Mouse (Mus musculus) testis, postnatal 10 days (tissue): Measurements from ENCODE around the gene Spns2.
"Not testable (repeated sequence)": the region's sequence is repeated elsewhere in the genome, so short reads cannot be mapped to it uniquely, and the experiment has no call there.

Experiments
- DNase-seq: peaks from one replicate; pipeline ENCODE4 v3.0.0; 2021; ENCODE audit warnings: low spot score

Gene Spns2

GRCm38 (mm10) chr11:72473540-72473939 is 16.2 kb downstream of the Spns2 start:
- DNase-seq = no peak

- DNase-seq = no peak
Observed at GRCm38 (mm10) chr11:72471381-72471780, 18.3 kb downstream of the Spns2 start.

DNA sequence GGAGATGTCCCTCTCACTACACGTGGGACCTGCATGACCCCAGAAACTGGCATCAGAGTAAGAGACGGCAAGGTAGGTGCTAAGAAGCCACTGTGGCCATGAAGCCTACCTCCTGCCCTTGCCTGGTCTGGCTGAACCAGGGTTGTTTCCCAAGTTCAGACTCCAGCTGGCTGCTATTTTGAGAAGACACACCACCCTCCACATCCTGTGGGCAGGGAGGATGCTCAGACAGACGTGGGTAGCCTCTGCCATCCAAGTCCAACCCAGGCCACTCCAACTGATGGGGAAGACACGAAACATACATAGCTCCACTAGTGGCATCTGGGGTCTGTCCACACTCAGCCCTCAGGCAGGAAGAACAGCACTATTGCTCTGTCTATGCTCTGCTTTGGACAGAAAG is 19.7 kb downstream of the Spns2 start:
- no peak for DNase-seq

- peak; percentile 77 for DNase-seq
Observed at GRCm38 (mm10) chr11:72469217-72469616, 20.5 kb downstream of the Spns2 start.

DNA sequence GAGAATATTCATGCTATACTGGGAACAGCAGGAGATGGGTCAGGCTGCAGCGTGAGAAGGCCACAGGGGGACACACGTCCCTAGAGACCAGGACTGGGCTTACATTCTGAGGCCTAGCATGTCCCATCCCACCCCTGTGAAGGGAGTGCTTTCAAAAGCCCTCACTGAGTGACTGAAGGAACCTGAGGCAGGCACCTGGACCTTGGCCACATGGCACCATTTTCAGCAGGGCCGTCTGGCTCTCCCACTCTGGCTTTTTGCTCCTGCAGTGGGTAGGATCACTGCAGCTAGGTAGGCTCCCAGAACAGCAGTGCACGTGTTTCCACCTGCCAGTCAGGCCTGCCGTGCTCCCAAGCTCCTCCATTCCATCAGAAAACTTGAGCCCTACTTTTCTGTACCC is 21.2 kb downstream of the Spns2 start:
- DNase-seq = no peak

DNA sequence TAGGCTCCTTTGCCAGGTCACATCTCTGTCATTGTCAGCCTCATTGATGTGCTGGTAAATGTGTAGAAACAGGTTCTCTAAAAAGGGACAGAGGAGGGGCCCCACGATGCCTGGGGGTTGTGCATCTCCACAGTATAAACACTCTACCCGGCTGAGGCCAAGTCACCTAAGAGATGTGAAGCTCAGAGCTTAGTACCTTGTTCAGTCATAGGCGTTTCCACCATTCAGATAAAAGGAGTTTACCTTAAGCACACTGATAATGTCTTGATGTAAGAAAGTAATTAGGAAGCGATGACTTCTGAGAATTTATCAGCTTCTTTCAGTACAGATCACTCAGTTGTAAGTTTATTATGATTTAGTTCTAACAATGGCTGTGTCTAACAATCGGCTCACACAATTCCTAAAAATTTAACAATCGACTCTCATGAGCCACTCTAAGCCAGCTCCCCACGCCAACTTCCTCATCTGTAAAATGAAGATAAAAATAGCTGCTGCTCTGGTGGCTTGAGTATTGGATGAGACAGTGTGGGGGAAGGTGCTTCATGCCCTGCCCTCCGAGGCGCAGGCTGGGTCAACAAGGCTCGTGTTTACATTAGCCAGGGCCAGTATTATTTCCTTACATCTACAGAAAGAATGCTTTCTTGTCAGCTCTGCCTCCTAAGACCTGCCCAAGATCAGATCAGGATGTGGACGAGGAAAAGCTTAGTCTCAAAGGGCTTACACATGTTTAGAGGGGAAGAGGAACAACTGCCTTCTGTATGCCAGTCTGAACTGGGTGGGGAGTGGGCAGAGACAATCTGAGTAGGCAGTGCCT is 22.8 kb downstream of the Spns2 start:
- DNase-seq = no peak

GRCm38 (mm10) chr11:72465978-72466693 is 23.6 kb downstream of the Spns2 start:
- DNase-seq = no peak

DNA sequence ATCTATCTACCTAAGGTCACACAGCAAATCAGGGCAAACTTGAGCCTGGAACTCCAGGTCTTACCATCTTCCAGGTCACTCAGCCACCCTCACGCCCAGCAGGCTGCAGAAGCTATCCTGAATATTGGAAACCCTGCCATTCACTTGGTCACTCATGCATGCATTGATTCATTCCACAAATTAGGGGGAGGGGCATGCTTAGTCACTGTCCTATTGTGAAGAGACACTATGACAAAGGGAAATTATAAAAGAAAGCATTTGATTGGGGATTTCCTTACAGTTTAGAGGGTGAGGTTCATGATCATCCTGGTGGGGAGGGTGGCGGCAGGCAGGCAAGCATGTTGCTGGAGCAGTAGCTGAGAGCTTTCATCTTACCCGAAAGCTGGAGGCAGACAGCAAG is 24.9 kb downstream of the Spns2 start:
- no peak for DNase-seq

GRCm38 (mm10) chr11:72461500-72461981 is 28.2 kb downstream of the Spns2 start:
- DNase-seq = no peak

- DNase-seq = no peak
Observed at GRCm38 (mm10) chr11:72458502-72458901, 31.2 kb downstream of the Spns2 start.

- no peak for DNase-seq
Observed at GRCm38 (mm10) chr11:72457995-72458496, 31.7 kb downstream of the Spns2 start.

GRCm38 (mm10) chr11:72455694-72456093 is 34.0 kb downstream of the Spns2 start:
- DNase-seq = no peak

GRCm38 (mm10) chr11:72453105-72453953 is 36.4 kb downstream of the Spns2 start:
- no peak for DNase-seq

DNA sequence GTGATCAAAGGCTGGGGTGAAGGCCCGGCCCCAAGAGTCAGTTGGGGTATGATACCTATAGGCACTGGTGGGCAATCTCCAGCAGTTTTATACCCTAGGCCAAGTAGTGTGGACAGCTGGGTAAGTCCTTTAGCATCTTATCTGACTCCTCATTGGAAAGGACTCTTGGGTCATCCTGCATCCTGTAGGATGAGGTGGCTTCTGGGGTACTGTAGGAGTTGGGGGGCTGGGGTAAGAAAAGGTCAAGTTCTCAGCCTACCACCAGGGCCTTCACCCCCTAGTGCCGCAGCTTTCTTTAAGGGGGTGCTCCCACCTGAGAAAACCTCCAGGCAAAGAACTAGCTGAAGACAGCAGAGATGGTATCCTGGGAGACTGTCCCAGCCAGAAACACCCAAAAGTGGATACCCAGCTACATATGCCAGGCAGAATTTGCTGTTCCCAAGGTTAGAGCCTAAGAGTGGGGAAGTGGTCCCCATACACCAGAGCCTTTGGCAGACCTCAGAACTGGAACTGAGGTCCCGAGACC is 37.5 kb downstream of the Spns2 start:
- no peak for DNase-seq

DNA sequence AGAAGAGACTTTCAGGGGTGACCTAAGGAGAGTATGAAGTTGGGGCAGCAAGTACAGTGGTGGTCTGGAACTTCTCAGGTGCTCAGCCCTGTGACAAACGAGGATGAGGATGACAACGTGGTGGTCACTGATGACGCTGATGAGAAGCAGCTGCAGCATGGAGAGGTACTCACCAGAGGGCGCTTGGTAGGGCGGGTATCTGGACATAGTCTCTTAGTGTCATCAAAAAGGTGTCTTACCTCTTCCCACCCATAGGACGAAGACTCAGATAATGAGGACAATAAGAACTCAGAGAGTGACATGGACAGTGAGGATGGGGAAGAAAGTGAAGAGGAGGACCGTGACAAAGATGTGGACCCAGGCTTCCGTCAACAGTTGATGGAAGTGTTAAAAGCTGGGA is 42.2 kb downstream of the Spns2 start:
- no peak for DNase-seq

DNA sequence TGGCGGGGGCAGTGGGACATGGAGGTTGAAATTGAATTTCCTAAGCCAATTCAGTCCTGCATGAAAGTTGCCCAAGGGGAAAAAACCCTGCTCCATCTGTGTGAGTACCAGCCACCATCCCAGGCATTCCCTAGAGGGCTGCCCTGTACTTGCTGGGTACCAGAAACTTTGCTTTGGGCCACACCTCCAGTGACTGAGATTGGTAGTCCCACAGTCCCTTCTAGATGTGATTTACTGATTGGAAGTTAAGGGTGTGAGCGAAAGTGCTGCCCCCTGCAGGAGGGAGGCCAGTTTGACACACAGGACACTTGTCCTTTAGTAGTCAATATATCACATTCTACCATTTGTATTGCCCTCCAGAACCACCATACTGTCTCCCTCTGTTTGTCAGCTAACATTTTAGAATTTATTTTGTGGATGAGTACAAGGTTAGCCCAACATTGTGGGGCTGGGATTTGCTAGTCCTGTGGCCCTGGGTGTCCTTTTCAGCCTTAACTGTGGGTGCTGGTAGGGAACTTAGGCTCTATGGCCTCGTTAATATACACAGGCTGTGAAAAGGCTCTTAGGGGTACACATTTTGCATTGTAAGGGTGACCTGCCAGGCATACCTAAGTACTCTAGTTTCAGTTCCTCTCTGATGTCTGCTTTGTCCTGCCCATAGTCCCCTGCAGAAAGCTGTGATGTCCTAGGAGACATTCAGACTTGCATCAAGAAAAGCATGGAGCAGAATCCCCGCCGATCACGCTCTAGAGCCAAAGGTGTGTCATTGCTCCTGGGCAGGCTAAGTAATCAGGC is 43.2 kb downstream of the Spns2 start:
- DNase-seq = peak; percentile 70

GRCm38 (mm10) chr11:72440965-72441664 is 48.6 kb downstream of the Spns2 start, which contains the start of gene Mybbp1a:
Gene Mybbp1a, plus strand, starts transcription at chr11:72441355.
- peak; percentile 100 for DNase-seq

DNA sequence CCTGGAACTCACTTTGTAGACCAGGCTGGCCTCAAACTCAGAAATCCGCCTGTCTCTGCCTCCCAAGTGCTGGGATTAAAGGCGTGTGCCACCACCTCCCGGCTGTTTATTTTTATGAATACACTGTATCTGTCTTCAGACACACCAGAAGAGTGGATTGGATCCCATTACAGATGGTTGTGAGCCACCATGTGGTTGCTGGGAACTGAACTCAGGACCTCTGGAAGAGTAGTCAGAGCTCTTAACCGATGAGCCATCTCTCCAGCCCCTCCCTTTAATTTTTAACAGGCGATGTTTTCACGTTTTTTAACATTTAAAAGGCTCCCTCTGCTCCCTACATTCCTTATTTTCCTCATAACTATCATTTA is 49.1 kb downstream of the Spns2 start:
- not testable (repeated sequence) for DNase-seq

DNA sequence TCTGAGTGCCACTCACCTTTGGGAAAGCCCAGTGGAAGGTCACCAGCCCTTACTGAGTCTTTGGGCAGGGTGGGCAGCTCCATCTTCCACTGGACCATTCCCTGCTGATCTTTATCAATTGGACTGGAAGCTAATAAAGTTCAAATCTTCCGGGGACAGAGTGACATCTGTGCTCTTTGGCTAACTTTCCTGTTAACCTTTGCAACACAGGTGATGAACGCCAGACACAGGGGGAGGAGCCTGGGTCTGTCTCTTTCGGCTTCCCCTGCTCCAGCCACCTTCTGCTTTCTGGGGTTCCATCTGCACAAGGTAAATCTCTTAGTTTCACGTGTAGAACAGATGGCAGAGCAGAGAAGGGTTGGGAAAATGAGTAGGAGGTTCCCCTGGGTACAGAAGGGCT is 51.3 kb downstream of the Spns2 start:
- DNase-seq = no peak
